Mouse (Mus musculus) thymus, postnatal 14 days (tissue): Measurements from ENCODE around the gene Naaa.

Experiments
- DNase-seq: peaks from one replicate; pipeline ENCODE4 v3.0.0; 2021

The Naaa gene

GRCm38 (mm10) chr5:92262646-92263045 lies 15.3 kb downstream of the Naaa start:
- no peak for DNase-seq

GRCm38 (mm10) chr5:92256218-92256617 lies 21.8 kb downstream of the Naaa start, which contains the start of gene Ppef2:
Gene Ppef2, minus strand, starts transcription at chr5:92256278.
- no peak for DNase-seq

GRCm38 (mm10) chr5:92254476-92254875 lies 23.5 kb downstream of the Naaa start:
- no peak for DNase-seq

GRCm38 (mm10) chr5:92252797-92253343 lies 25.1 kb downstream of the Naaa start:
- DNase-seq = no peak

GRCm38 (mm10) chr5:92252031-92252430 lies 25.9 kb downstream of the Naaa start:
- no peak for DNase-seq

GRCm38 (mm10) chr5:92248614-92249013 lies 29.4 kb downstream of the Naaa start:
- no peak for DNase-seq

GRCm38 (mm10) chr5:92245483-92245882 lies 32.5 kb downstream of the Naaa start:
- DNase-seq = peak; percentile 69

- no peak for DNase-seq
These were observed 33.1 kb downstream of the Naaa start for GRCm38 (mm10) chr5:92244900-92245299.

GRCm38 (mm10) chr5:92240769-92241168 lies 37.2 kb downstream of the Naaa start:
- DNase-seq = no peak

GRCm38 (mm10) chr5:92239333-92240232 lies 38.4 kb downstream of the Naaa start:
- peak; percentile 67 for DNase-seq

- DNase-seq = peak; percentile 21
These were observed 42.9 kb downstream of the Naaa start for GRCm38 (mm10) chr5:92234939-92235557.

GRCm38 (mm10) chr5:92233366-92233765 lies 44.6 kb downstream of the Naaa start:
- DNase-seq = no peak

GRCm38 (mm10) chr5:92231836-92232235 lies 46.1 kb downstream of the Naaa start:
- DNase-seq = no peak

GRCm38 (mm10) chr5:92230306-92230705 lies 47.7 kb downstream of the Naaa start:
- no peak for DNase-seq

- no peak for DNase-seq
These were observed 48.5 kb downstream of the Naaa start for GRCm38 (mm10) chr5:92229514-92229913.

- DNase-seq = no peak
These were observed 49.2 kb downstream of the Naaa start for GRCm38 (mm10) chr5:92228776-92229175.

- DNase-seq = no peak
These were observed 50.2 kb downstream of the Naaa start for GRCm38 (mm10) chr5:92227782-92228181.

GRCm38 (mm10) chr5:92220287-92220902 lies 57.6 kb downstream of the Naaa start:
- DNase-seq = no peak

GRCm38 (mm10) chr5:92219826-92220225 lies 58.1 kb downstream of the Naaa start:
- DNase-seq = no peak

- DNase-seq = no peak
These were observed 58.8 kb downstream of the Naaa start for GRCm38 (mm10) chr5:92218915-92219793.

GRCm38 (mm10) chr5:92215308-92215707 lies 62.7 kb downstream of the Naaa start, which contains the start of gene U90926:
Gene U90926, minus strand, starts transcription at chr5:92215408.
- no peak for DNase-seq

GRCm38 (mm10) chr5:92212231-92212630 lies 65.7 kb downstream of the Naaa start:
- DNase-seq = no peak
